Mouse (Mus musculus) CH12.LX (cell line): ENCODE measurements around the gene Cemip2. TPM values are rescaled to one million over a fixed set of nuclear protein-coding genes. Genes with fewer than 3 reads are reported as not detected.

Experiments
- DNase-seq: peaks from one replicate; pipeline ENCODE4 v3.0.0-alpha.2; 2013; ENCODE audit errors: extremely low read depth
- H3K27ac ChIP-seq: 2 replicates; pipeline ENCODE4 v1.5.1; 2012; ENCODE audit warnings: low read depth, mild to moderate bottlenecking, control low read depth, moderate library complexity; ENCODE audit not compliant: insufficient read depth
- H3K27me3 ChIP-seq: replicated peaks from 2 replicates; pipeline ENCODE3; 2012; ENCODE audit warnings: inconsistent platforms
- H3K36me3 ChIP-seq, 2 experiments: replicated peaks in 1 of 2; 2 replicates each; pipeline versions ENCODE3 to v1.6.1; 2012; ENCODE audit warnings: inconsistent platforms in 1 of 2, low read length in 1 of 2, mild to moderate bottlenecking in 1 of 2, mixed read lengths in 1 of 2, moderate library complexity in 1 of 2; ENCODE audit not compliant: control insufficient read depth in 1 of 2, insufficient read depth in 1 of 2
- H3K4me1 ChIP-seq, 2 experiments: 2 replicates each; pipeline ENCODE4 v1.6.1; 2012; ENCODE audit warnings: inconsistent platforms in 1 of 2, moderate library complexity in 1 of 2; ENCODE audit not compliant: insufficient read depth in 2 of 2, control insufficient read depth in 1 of 2
- H3K4me2 ChIP-seq: 2 replicates; pipeline ENCODE4 v1.6.1; 2012; ENCODE audit warnings: low read depth, mild to moderate bottlenecking, control low read depth; ENCODE audit not compliant: poor library complexity, insufficient read depth, severe bottlenecking
- H3K4me3 ChIP-seq, 3 experiments: fragments of 150-350 bp in 1 of 3; sonication (generic) in 1 of 3; replicated peaks in 1 of 3; 2 replicates each; pipeline versions ENCODE3 to v1.5.1; 2011 to 2012; ENCODE audit warnings: low read depth in 2 of 3, low read length in 2 of 3, mild to moderate bottlenecking in 2 of 3, moderate library complexity in 2 of 3, control low read depth in 1 of 3, improper control_type of control experiment in 1 of 3, inconsistent platforms in 1 of 3, mixed read lengths in 1 of 3; ENCODE audit not compliant: poor library complexity in 1 of 3
- H3K79me2 ChIP-seq: replicated peaks from 2 replicates; pipeline ENCODE4 v1.6.1; 2012; ENCODE audit warnings: mild to moderate bottlenecking, moderate library complexity; ENCODE audit not compliant: control insufficient read depth, poor library complexity, insufficient read depth, severe bottlenecking; ENCODE audit errors: extremely low read depth
- H3K9ac ChIP-seq: 2 replicates; pipeline ENCODE4 v1.6.1; 2012; ENCODE audit warnings: low read depth, mild to moderate bottlenecking, control low read depth, moderate library complexity; ENCODE audit not compliant: insufficient read depth
- H3K9me3 ChIP-seq: replicated peaks from 2 replicates; pipeline ENCODE3; 2012; ENCODE audit warnings: low read length, inconsistent platforms, mixed read lengths
- BHLHE40 ChIP-seq: IDR thresholded peaks from 2 replicates; pipeline ENCODE4 v1.6.1; 2011; ENCODE audit warnings: mild to moderate bottlenecking, low read depth, low read length, improper control_type of control experiment
- CTCF ChIP-seq, 2 experiments: IDR thresholded peaks in 1 of 2; conservative IDR thresholded peaks in 1 of 2; 2 replicates each; pipeline ENCODE4 v1.5.1; 2011 to 2012; ENCODE audit warnings: low read depth in 2 of 2, low read length in 2 of 2, improper control_type of control experiment in 1 of 2, inconsistent platforms in 1 of 2, mild to moderate bottlenecking in 1 of 2, moderate library complexity in 1 of 2
- ELF1 ChIP-seq: IDR thresholded peaks from 2 replicates; pipeline ENCODE4 v1.6.1; 2014; ENCODE audit warnings: low read depth, mild to moderate bottlenecking, inconsistent platforms, low read length, improper control_type of control experiment
- HCFC1 ChIP-seq: IDR thresholded peaks from 2 replicates; pipeline ENCODE4 v1.6.1; 2012; ENCODE audit warnings: low read depth, mild to moderate bottlenecking, inconsistent platforms, low read length, improper control_type of control experiment
- IRF4 ChIP-seq: IDR thresholded peaks from 2 replicates; pipeline ENCODE4 v1.6.1; 2014; ENCODE audit warnings: low read depth, mild to moderate bottlenecking, inconsistent platforms, low read length, improper control_type of control experiment
- KAT2A ChIP-seq: IDR thresholded peaks from 2 replicates; pipeline ENCODE4 v1.6.1; 2012; ENCODE audit warnings: low read length, improper control_type of control experiment, inconsistent platforms; ENCODE audit not compliant: insufficient replicate concordance
- MAFK ChIP-seq: IDR thresholded peaks from 2 replicates; pipeline ENCODE4 v1.6.1; 2011; ENCODE audit warnings: low read length, improper control_type of control experiment; ENCODE audit not compliant: insufficient replicate concordance
- MEF2A ChIP-seq: IDR thresholded peaks from 2 replicates; pipeline ENCODE4 v1.6.1; 2014; ENCODE audit warnings: low read depth, mild to moderate bottlenecking, inconsistent platforms, low read length, improper control_type of control experiment, borderline replicate concordance
- POLR2A ChIP-seq: IDR thresholded peaks from 2 replicates; pipeline ENCODE4 v1.6.1; 2011; ENCODE audit warnings: low read depth, mild to moderate bottlenecking, improper control_type of control experiment, low read length
- RCOR1 ChIP-seq: conservative IDR thresholded peaks from 2 replicates; pipeline ENCODE4 v1.6.1; 2012; ENCODE audit warnings: low read depth, mild to moderate bottlenecking, inconsistent platforms, low read length, improper control_type of control experiment
- SIN3A ChIP-seq: IDR thresholded peaks from 2 replicates; pipeline ENCODE4 v1.6.1; 2012; ENCODE audit warnings: low read length, improper control_type of control experiment, inconsistent platforms
- SMC3 ChIP-seq: IDR thresholded peaks from 2 replicates; pipeline ENCODE4 v1.6.1; 2011; ENCODE audit warnings: low read depth, low read length, improper control_type of control experiment
- dilution Hi-C: fragments of 300-500 bp; cut with MboI; formaldehyde crosslinking; loops from 2 replicates; pipeline ENCODE4 v1.14.3; 2020; ENCODE audit warnings: low sequenced_read_pairs; ENCODE audit not compliant: extremely low pct_unique_long_range_greater_than_20kb, extremely low pct_ligation_motif_present
- in situ Hi-C: fragments of 300-500 bp; cut with MboI; formaldehyde crosslinking; loops from 3 replicates; pipeline ENCODE4 v1.14.3; 2019; ENCODE audit warnings: low sequenced_read_pairs, low pct_ligation_motif_present, low pct_unique_long_range_greater_than_20kb, mixed read lengths
- polyA plus RNA-seq: library from polyadenylated mRNA; unstranded; fragments of >175 nt; gene quantifications from 2 replicates; pipeline ENCODE4 v1.2.1, GENCODE M21; 2012; ENCODE audit warnings: low read depth; ENCODE audit not compliant: insufficient read length
- total RNA-seq, 2 experiments: library from RNA; depleted of rRNA; stranded (reverse); fragments of 300-350 nt in 1 of 2; fragments of >200 nt in 1 of 2; gene quantifications; 2 replicates each; pipeline ENCODE4 v1.2.3; 2012 to 2014

Cemip2 gene
- total and polyA plus RNA-seq, 3 experiments, result 7.4 to 8.5 (median 7.9) TPM

DNA sequence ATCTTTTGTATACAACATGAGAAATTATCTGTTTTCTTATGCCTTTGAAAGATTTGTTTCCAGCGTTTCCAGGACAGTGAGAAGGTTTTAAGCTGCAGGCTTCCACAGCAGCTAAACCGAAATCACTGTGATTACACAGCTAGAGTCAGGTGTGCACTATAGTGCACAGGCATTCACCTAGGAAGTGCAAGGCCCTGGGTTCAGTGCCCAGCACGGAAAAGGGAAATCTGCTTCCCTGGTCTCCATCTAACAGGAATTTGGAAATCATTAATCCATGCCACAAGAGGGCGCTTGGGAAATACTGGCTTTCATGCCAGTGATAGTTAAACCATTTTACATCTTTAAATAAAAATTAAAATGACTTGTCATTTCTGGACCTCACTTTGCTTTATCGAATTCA is 44.0 kb upstream of the Cemip2 start:
- Histone ChIP-seq H3K4me2 (no peak overlapping the region), H3K27ac (no peak overlapping the region), H3K27me3 (no peaks in the 10 kb centered on the region), H3K4me3 (no peak overlapping the region), H3K36me3 (no peaks in the 10 kb centered on the region), H3K9me3 (no peaks in the 10 kb centered on the region), H3K9ac (no peak overlapping the region), H3K4me1 (peaks cover 6 to 11% of the 10 kb centered on the region in 2 experiments; a peak in 2 of 4 replicates), H3K79me2 (no peaks in the 10 kb centered on the region)
- peak; percentile 3; the same call in 1 of the 2 replicates for TF ChIP-seq SMC3
- no peak for TF ChIP-seq MEF2A
- peak in 1 of 2 experiments; percentile 42; a peak in 2 of 4 replicates for TF ChIP-seq CTCF (conservative IDR thresholded peaks at IDR 0.05 in 1 of 2, IDR thresholded peaks at IDR 0.05 in 1 of 2; ENCODE audit: low read depth in 2 of 2, low read length in 2 of 2)
- DNase-seq, result no peak
- in situ Hi-C loops, result loop anchor here (25.0 kb wide), 1 partner anchor 697 kb away; no protein-coding TSS in a partner anchor
- dilution Hi-C loops, result no loop called here

DNA sequence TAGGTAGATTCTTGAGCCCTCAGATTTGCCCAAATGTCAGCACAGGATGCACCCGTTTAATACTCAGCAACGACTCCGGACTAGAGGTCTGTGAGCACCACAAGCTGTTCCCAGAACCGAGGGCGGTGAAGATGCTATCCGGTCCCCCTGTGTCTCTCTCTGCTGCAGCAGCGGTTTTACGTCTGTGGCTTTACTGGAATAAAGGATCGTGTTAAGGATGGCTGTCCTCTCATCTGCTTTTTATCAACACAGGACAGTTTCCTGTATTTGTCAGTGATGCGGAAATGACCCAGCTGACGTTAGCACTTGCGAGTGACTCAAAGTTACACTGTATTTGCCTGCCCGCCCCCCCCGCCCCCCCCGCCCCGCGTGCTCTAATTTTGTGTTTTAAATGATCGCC is 40.7 kb upstream of the Cemip2 start:
- no peak for DNase-seq
- Histone ChIP-seq H3K4me1 (peaks cover 4 to 10% of the 10 kb centered on the region in 2 experiments; a peak in 1 of 4 replicates), H3K9ac (peak overlapping the region; percentile 95), H3K27ac (peak overlapping the region; percentile 44; the same call in 1 of the 2 replicates), H3K27me3 (no peaks in the 10 kb centered on the region), H3K79me2 (no peaks in the 10 kb centered on the region), H3K4me2 (peak overlapping the region; percentile 34), H3K9me3 (no peaks in the 10 kb centered on the region), H3K36me3 (no peaks in the 10 kb centered on the region), H3K4me3 (peak overlapping the region in 2 of 3 experiments; percentile 41 to 65)
- in situ Hi-C loops (loop anchor here (5.0 to 25.0 kb wide), 2 partner anchors 160 to 700 kb away; no protein-coding TSS in a partner anchor), dilution Hi-C loops (no loop called here)
- TF ChIP-seq IRF4 (0 out of 2 replicates have a peak, but pooled peaks have one; percentile 14), BHLHE40 (peak; percentile 42; the same call in 1 of the 2 replicates), SIN3A (0 out of 2 replicates have a peak, but pooled peaks have one; percentile 25), POLR2A (peak; percentile 55), ELF1 (peak; percentile 71; the same call in 1 of the 2 replicates), KAT2A (no peak), HCFC1 (no peak)

DNA sequence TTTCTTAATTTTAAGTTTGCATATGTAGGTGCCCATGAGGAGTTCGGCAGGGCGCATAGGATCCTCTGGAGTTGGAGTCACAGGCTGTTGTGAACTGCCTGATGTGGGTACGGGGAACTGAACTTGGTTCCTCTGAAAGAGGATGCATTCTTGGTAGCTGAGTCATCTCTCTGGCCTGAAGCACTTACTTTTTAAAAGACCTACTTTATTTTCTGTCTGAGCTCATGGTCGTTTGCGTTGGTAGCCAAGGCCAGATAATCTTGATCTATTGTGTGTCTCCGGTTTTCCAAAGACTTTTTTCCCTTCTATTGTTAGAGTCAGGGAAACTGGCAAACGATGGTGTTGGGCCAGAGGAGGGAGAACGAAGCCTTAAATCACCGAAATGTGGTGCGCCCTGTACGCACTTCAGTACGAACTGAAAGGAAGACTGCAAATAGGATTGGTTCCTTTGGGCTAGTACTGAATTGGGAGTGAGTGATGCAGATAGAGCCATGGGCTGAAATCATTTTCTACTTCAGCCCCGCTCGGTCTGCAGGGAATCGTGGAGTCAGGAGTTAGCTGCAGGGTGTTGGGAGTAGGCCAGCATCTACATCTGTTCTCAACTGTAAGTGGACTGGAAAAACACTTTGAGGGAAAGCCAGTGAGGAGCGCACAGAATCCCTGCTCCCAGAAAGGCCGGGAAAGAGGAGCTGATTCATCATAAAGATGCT is 40.1 kb upstream of the Cemip2 start:
- peaks cover 4 to 9% of the 10 kb centered on the region in 2 experiments; a peak in 1 of 4 replicates for H3K4me1 ChIP-seq
- dilution Hi-C loops (no loop called here), in situ Hi-C loops (loop anchor here (5.0 to 25.0 kb wide), 2 partner anchors 161 to 701 kb away; no protein-coding TSS in a partner anchor)
- DNase-seq, result no peak
- H3K4me3 ChIP-seq, result no peak overlapping the region
- TF ChIP-seq RCOR1 (no peak), MAFK (no peak)
- peak overlapping the region; percentile 95 for H3K9ac ChIP-seq
- no peaks in the 10 kb centered on the region for H3K9me3 ChIP-seq
- peak overlapping the region; percentile 34; the same call in 1 of the 2 replicates for H3K4me2 ChIP-seq
- peak overlapping the region; percentile 44; the same call in 1 of the 2 replicates for H3K27ac ChIP-seq
- H3K36me3 ChIP-seq, result no peaks in the 10 kb centered on the region
- no peaks in the 10 kb centered on the region for H3K79me2 ChIP-seq
- H3K27me3 ChIP-seq, result no peaks in the 10 kb centered on the region
